Mouse (Mus musculus) urinary bladder, postnatal 4 days (tissue): ENCODE data around the gene Defb5.
"Not testable (repeated sequence)": the region's sequence is repeated elsewhere in the genome, so short reads cannot be mapped to it uniquely, and the experiment has no call there.

ENCODE experiments used
- DNase-seq, 2 experiments: peaks; one replicate each; pipeline ENCODE4 v3.0.0; 2021 to 2022; ENCODE audit warnings: low spot score in 2 of 2

The Defb5 gene

GRCm38 (mm10) chr8:19247280-19247679 lies at the start of gene Defb5:
Gene Defb5 (plus strand): TSS chr8:19247580.
- DNase-seq, result no peak

- no peak for DNase-seq
These were observed 22.2 kb upstream of the Defb5 start, which contains the start of gene Defb6 for GRCm38 (mm10) chr8:19225161-19225560. Gene Defb6 (plus strand): TSS chr8:19225478.

- DNase-seq, result no peak
These were observed 9.3 kb upstream of the Defb5 start for GRCm38 (mm10) chr8:19238101-19238500.

- DNase-seq, result no peak
These were observed 7.8 kb upstream of the Defb5 start, which contains the start of gene Defb46 for GRCm38 (mm10) chr8:19239616-19240015. Gene Defb46 (plus strand): TSS chr8:19239916.

- no peak for DNase-seq
These were observed 10.8 kb downstream of the Defb5 start for GRCm38 (mm10) chr8:19258136-19258535.

- no peak for DNase-seq
These were observed 12.3 kb downstream of the Defb5 start for GRCm38 (mm10) chr8:19259667-19260066.

- DNase-seq, result not testable (repeated sequence)
These were observed 45.7 kb downstream of the Defb5 start, which contains the start of gene Defb3 for GRCm38 (mm10) chr8:19293060-19293459. Gene Defb3 (plus strand): TSS chr8:19293360.

- DNase-seq, result not testable (repeated sequence)
These were observed 51.0 kb downstream of the Defb5 start for GRCm38 (mm10) chr8:19298361-19298760.
